Mouse (Mus musculus): ENCODE results near the gene Gm9040.
"Not testable (repeated sequence)": the region's sequence is repeated elsewhere in the genome, so short reads cannot be mapped to it uniquely, and the experiment has no call there.

The Gm9040 gene

DNA sequence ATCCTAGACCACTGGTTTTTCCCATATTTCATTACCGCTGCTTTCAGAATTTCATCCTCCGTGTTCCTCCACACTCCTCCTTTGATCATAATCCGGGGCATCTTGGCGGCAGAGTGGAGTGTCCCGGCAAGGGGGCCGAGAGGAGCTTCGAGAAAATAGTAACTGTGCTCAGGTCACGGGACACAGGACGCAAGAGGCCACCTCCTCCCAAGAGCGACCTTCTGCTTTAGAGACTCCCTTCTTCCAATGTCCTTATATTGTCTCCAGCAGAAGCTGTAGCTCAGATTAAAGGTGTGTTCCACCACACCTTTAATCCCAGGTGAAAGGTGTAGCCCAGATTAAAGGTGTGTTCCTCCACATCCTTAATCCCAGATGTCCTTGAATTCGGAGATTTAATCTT is at the start of gene Gm9040:
Gene Gm9040 (minus strand): TSS at position 101 of the 400 bp plus-strand sequence.
- in situ Hi-C loops (cut with MboI; ENCODE audit: low sequenced_read_pairs): not testable (repeated sequence)

DNA sequence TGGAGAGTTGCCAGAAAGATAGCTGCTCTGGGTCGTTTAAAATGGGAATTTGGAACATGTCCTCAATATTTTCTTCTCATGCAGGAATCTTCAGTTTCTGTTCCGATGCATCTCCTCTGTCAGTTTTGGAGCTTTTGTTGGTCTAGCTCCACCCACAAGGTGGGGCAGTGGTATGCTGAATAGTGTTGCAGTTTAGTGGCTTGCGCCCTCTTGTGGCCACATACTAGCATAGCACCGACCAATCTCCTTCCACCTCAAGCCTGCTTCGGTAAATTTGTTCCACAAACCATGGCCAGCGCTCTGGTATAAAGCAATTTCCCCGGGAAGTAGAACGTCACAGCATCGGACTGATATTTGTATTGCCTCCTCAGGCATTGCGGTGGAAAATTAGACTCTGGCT is 43.7 kb upstream of the Gm9040 start:
- in situ Hi-C loops (cut with MboI; ENCODE audit: low sequenced_read_pairs): loop anchor here (25.0 kb wide), 1 partner anchor 633 kb away; the partner anchor contains the start of gene Slc35e3

DNA sequence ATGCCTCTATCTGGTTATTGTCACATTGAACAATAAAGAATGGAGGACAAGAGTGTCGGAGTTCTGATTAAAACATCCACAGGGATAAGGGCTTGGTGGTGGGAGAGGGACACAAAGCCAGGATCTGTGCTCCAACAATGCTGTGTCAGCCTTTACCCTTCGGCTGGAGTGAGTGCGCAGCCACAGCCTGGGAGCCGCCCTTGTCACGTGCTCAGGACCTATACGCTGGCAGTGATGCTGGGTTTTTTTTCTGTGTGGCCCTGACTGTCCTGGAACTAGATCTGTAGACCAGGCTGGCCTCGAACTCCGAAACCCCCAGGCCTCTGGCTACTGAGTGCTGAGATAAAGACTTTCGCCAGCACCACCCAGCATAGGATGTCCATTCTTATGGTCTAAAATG is 42.7 kb upstream of the Gm9040 start:
- in situ Hi-C loops (cut with MboI; ENCODE audit: low sequenced_read_pairs): loop anchor here (25.0 kb wide), 1 partner anchor 632 kb away; the partner anchor contains the start of gene Slc35e3

DNA sequence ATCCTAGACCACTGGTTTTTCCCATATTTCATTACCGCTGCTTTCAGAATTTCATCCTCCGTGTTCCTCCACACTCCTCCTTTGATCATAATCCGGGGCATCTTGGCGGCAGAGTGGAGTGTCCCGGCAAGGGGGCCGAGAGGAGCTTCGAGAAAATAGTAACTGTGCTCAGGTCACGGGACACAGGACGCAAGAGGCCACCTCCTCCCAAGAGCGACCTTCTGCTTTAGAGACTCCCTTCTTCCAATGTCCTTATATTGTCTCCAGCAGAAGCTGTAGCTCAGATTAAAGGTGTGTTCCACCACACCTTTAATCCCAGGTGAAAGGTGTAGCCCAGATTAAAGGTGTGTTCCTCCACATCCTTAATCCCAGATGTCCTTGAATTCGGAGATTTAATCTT is 27.2 kb upstream of the Gm9040 start, which contains the start of gene Gm9049:
Gene Gm9049 (minus strand): TSS at position 101 of the 400 bp plus-strand sequence.
- in situ Hi-C loops (cut with MboI; ENCODE audit: low sequenced_read_pairs): loop anchor here (25.0 kb wide), 1 partner anchor 617 kb away; the partner anchor contains the start of gene Slc35e3

DNA sequence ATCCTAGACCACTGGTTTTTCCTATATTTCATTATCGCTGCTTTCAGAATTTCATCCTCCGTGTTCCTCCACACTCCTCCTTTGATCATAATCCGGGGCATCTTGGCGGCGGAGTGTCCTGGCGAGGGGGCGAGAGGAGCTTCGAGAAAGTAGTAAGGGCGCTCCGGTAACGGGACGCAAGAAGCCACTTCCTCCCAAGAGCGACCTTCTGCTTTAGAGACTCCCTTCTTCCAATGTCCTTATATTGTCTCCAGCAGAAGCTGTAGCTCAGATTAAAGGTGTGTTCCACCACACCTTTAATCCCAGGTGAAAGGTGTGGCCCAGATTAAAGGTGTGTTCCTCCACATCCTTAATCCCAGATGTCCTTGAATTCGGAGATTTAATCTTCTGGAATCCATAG is 21.8 kb upstream of the Gm9040 start, which contains the start of gene Gm9048:
Gene Gm9048 (minus strand): TSS at position 101 of the 400 bp plus-strand sequence.
- in situ Hi-C loops (cut with MboI; ENCODE audit: low sequenced_read_pairs): not testable (repeated sequence)

DNA sequence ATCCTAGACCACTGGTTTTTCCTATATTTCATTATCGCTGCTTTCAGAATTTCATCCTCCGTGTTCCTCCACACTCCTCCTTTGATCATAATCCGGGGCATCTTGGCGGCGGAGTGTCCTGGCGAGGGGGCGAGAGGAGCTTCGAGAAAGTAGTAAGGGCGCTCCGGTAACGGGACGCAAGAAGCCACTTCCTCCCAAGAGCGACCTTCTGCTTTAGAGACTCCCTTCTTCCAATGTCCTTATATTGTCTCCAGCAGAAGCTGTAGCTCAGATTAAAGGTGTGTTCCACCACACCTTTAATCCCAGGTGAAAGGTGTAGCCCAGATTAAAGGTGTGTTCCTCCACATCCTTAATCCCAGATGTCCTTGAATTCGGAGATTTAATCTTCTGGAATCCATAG is 16.4 kb upstream of the Gm9040 start, which contains the start of gene Gm9046:
Gene Gm9046 (minus strand): TSS at position 101 of the 400 bp plus-strand sequence.
- in situ Hi-C loops (cut with MboI; ENCODE audit: low sequenced_read_pairs): not testable (repeated sequence)

DNA sequence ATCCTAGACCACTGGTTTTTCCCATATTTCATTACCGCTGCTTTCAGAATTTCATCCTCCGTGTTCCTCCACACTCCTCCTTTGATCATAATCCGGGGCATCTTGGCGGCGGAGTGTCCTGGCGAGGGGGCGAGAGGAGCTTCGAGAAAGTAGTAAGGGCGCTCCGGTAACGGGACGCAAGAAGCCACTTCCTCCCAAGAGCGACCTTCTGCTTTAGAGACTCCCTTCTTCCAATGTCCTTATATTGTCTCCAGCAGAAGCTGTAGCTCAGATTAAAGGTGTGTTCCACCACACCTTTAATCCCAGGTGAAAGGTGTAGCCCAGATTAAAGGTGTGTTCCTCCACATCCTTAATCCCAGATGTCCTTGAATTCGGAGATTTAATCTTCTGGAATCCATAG is 11.0 kb upstream of the Gm9040 start, which contains the start of gene Gm9045:
Gene Gm9045 (minus strand): TSS at position 101 of the 400 bp plus-strand sequence.
- in situ Hi-C loops (cut with MboI; ENCODE audit: low sequenced_read_pairs): not testable (repeated sequence)

DNA sequence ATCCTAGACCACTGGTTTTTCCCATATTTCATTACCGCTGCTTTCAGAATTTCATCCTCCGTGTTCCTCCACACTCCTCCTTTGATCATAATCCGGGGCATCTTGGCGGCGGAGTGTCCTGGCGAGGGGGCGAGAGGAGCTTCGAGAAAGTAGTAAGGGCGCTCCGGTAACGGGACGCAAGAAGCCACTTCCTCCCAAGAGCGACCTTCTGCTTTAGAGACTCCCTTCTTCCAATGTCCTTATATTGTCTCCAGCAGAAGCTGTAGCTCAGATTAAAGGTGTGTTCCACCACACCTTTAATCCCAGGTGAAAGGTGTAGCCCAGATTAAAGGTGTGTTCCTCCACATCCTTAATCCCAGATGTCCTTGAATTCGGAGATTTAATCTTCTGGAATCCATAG is 5.5 kb upstream of the Gm9040 start, which contains the start of gene Gm9044:
Gene Gm9044 (minus strand): TSS at position 101 of the 400 bp plus-strand sequence.
- in situ Hi-C loops (cut with MboI; ENCODE audit: low sequenced_read_pairs): not testable (repeated sequence)

DNA sequence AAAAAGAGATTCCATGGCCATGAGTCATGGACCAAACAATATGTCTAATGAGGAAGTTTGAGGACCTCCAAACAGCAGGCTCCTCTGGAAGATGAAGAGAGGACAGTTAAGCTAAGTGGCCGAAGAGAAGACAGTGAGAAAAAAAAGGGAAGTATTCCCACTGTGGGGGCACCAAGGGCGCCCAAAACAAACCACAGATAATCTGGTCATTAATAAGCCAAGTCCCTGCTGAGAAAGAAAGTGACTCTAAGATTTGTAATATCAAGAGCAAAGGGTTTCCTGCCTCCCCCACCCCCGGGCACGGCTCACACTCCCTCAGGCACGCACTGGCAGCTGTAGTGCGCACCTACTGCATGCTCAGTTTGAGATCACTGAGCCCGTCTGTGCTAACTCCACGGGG is 7.7 kb downstream of the Gm9040 start:
- in situ Hi-C loops (cut with MboI; ENCODE audit: low sequenced_read_pairs): no loop called here

DNA sequence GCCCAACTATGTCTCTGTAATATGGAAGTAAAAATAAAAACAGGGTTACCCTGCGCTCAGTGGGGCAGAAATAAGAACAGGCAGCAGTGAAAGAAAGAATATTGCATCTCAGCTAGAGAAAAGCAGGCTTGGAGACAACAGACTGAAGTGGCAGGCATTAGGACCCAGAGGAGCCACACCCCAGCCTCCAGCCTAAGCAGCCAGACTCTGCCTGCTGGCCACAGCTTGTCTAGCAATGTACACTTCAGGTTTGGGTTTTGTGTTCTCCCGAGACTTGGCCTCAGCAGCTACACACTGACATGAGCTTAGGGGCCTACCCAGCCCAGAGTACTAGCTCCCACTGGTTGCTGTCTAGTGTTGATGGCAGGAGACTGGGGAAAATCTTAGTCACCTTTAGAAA is 24.6 kb downstream of the Gm9040 start:
- in situ Hi-C loops (cut with MboI; ENCODE audit: low sequenced_read_pairs): not testable (repeated sequence)

DNA sequence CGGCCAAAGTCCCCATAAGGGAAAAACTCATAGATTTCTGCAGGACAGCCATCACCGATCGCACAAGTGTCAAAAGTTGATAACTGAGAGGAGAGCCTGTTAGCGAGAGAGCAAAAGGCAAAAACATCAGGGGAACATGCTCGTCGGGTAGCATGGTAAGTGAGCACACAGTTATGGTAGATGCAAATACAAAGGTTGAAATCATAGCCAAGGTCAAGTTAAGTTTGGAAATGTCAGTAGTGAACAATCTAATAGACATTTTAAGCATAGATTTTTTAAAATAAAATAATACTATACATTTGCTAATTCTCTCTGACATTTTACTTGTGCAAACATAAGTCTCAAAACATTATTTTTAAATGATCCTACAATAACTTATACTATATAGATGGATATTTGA is 31.8 kb downstream of the Gm9040 start, which contains the start of gene Iltifb:
Gene Iltifb (minus strand): TSS at position 101 of the 400 bp plus-strand sequence.
- in situ Hi-C loops (cut with MboI; ENCODE audit: low sequenced_read_pairs): loop anchor here (25.0 kb wide), 1 partner anchor 133 kb away; no protein-coding TSS in a partner anchor

DNA sequence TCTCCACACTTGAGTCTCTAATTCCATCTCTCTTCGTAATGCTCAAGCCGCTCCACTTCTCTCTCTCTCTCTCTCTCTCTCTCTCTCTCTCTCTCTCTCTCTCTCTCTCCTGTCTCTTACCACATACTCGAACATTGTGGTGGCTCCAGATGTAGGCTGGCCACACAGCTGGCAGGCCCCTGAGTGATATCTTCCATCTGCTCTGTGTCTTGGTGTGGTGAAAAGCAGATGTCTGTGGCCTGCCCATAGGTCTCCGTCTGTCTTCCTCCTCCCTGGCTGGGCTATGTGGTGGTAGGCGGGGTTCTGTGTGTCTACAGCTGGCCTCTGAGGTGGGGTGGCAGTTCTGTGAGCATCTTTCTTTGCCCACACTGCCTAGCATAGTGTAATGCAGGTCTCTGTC is 43.8 kb downstream of the Gm9040 start:
- in situ Hi-C loops (cut with MboI; ENCODE audit: low sequenced_read_pairs): loop anchor here (25.0 kb wide), 1 partner anchor 121 kb away; no protein-coding TSS in a partner anchor

DNA sequence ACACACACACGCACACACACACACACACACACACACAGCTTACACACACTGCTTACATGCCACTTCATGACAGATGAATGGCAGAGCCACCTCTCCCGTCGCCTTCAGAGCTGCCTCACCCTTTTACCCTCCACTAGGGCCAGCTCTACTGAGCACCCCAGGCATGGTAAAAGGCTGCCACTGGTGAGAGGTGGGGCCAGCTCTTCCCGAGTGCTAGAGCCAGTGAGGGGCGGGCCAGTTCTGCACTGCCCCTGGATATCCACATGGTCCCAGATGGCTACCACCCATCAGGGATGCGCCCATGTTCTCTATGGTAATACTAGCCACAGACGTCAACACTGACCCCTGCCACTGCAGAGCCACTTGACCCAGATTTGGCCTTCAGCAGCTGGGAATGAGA is 44.2 kb downstream of the Gm9040 start:
- in situ Hi-C loops (cut with MboI; ENCODE audit: low sequenced_read_pairs): loop anchor here (25.0 kb wide), 1 partner anchor 120 kb away; no protein-coding TSS in a partner anchor

DNA sequence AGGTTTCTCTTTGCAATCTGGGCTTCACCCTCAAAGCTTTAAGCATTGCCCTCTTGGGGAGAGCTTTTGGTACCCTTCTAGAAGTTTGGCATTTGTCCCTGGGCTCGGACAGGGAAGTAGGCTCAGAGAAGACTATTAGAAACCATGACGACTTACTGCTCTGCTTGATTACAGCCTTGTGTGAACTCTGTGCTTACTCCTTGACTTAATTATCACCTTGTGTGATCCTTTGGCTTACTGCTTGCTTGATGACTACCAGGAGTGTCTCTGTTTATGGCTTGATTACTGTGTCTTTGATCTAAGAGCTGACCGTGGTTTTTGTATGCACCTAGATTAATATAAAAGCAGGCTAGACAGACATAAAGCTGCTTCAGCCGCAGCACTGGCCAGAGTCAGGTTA is 48.7 kb downstream of the Gm9040 start:
- in situ Hi-C loops (cut with MboI; ENCODE audit: low sequenced_read_pairs): loop anchor here (25.0 kb wide), 1 partner anchor 116 kb away; no protein-coding TSS in a partner anchor

All from CH12F3 (cell line).